Mouse (Mus musculus) liver, embryonic 14.5 days (tissue): ENCODE results near the gene Pnpla2. TPM values are rescaled to one million over a fixed set of nuclear protein-coding genes. Genes with fewer than 3 reads are reported as not detected.

ENCODE experiments used
- ATAC-seq: fragments of 200-750 bp; cut with Nextera tagmentation; 2 replicates; pipeline ENCODE4 v1.8.0; 2017; ENCODE audit warnings: moderate number of reproducible peaks, mild to moderate bottlenecking, moderate library complexity; ENCODE audit not compliant: insufficient read depth
- DNase-seq, 3 experiments: peaks; one replicate each; pipeline ENCODE4 v3.0.0-alpha.2; 2012 to 2013; ENCODE audit warnings: low read depth in 3 of 3, low spot score in 3 of 3
- H3K27ac ChIP-seq: fragments of 300-500 bp; sonication (generic); 2 replicates; pipeline ENCODE4 v1.5.1; 2014; ENCODE audit warnings: moderate library complexity, mild to moderate bottlenecking, control low read depth, inconsistent platforms
- H3K27me3 ChIP-seq: fragments of 300-500 bp; sonication (generic); 2 replicates; pipeline ENCODE4 v1.6.1; 2014; ENCODE audit warnings: mild to moderate bottlenecking, low read length, moderate library complexity; ENCODE audit not compliant: control insufficient read depth, insufficient read depth
- H3K36me3 ChIP-seq: fragments of 300-500 bp; sonication (generic); replicated peaks from 2 replicates; pipeline ENCODE4 v1.6.1; 2014; ENCODE audit warnings: low read depth; ENCODE audit not compliant: control insufficient read depth, insufficient read depth
- H3K4me1 ChIP-seq, 2 experiments: fragments of 200-500 bp in 1 of 2; fragments of 300-500 bp in 1 of 2; sonication (generic) in 1 of 2; replicated peaks; 2 replicates each; pipeline ENCODE4 v1.6.1; 2012 to 2014; ENCODE audit warnings: antibody characterized with exemption in 1 of 2, inconsistent platforms in 1 of 2, low read length in 1 of 2; ENCODE audit not compliant: control insufficient read depth in 2 of 2, insufficient read depth in 2 of 2
- H3K4me2 ChIP-seq: fragments of 300-500 bp; sonication (generic); 2 replicates; pipeline ENCODE4 v1.6.1; 2014; ENCODE audit warnings: low read depth, mild to moderate bottlenecking, control low read depth, moderate library complexity
- H3K4me3 ChIP-seq, 2 experiments: fragments of 200-500 bp in 1 of 2; fragments of 300-500 bp in 1 of 2; sonication (generic) in 1 of 2; 2 replicates each; pipeline ENCODE4 v1.5.1; 2012 to 2014; ENCODE audit warnings: low read depth in 2 of 2, low read length in 2 of 2, mild to moderate bottlenecking in 2 of 2, control low read depth in 1 of 2, inconsistent platforms in 1 of 2, moderate library complexity in 1 of 2; ENCODE audit not compliant: insufficient read depth in 1 of 2
- H3K9ac ChIP-seq: fragments of 300-500 bp; sonication (generic); replicated peaks from 2 replicates; pipeline ENCODE4 v1.6.1; 2014; ENCODE audit warnings: mild to moderate bottlenecking, control low read depth, moderate library complexity
- H3K9me3 ChIP-seq: fragments of 300-500 bp; sonication (generic); 2 replicates; pipeline ENCODE4 v1.6.1; 2016; ENCODE audit warnings: low read length, mixed read lengths; ENCODE audit not compliant: control insufficient read depth
- CTCF ChIP-seq: IDR thresholded peaks from 2 replicates; pipeline ENCODE4 v1.5.1; 2016; ENCODE audit warnings: antibody characterized with exemption, low read depth, control low read depth
- EP300 ChIP-seq: IDR thresholded peaks from 2 replicates; pipeline ENCODE4 v1.6.1; 2016; ENCODE audit warnings: antibody characterized with exemption, low read depth
- WGBS: fragments of 180-500 bp; shearing (Covaris S2); extraction: QIAGEN DNeasy Blood & Tissue Kit; methylation state at CpG from one replicate; pipeline ENCODE4 v1.1.7; 2014; ENCODE audit not compliant: insufficient replicate concordance; 5-methylcytosine and 5-hydroxymethylcytosine counted together
- polyA plus RNA-seq, 2 experiments: library from polyadenylated mRNA; depleted of rRNA in 1 of 2; stranded (reverse) in 1 of 2; unstranded in 1 of 2; fragments of >200 nt; fragmentation: Nextera tagmentation in 1 of 2; extraction: Ambion mirVana in 1 of 2; gene quantifications; 2 replicates each; pipeline versions ENCODE4 v1.2.1 to v1.2.3; 2012 to 2014

The Pnpla2 gene
- polyA plus RNA-seq, 2 experiments, result 6.7 to 9.4 TPM

GRCm38 (mm10) chr7:141433517-141434400 is 21.2 kb upstream of the Pnpla2 start:
- DNase-seq, result no peak
- H3K4me1 ChIP-seq, result peaks cover 8 to 24% of the 10 kb centered on the region in 2 experiments
- peak overlapping the region in 1 of 2 experiments; percentile 39; a peak in 1 of 4 replicates for H3K4me3 ChIP-seq

GRCm38 (mm10) chr7:141434464-141434863 is 20.5 kb upstream of the Pnpla2 start:
- H3K9me3 ChIP-seq, result no peaks in the 10 kb centered on the region
- WGBS, result 39% methylated on average over 8 of the region's 8 CpGs
- H3K4me2 ChIP-seq, result peak overlapping the region; percentile 86
- H3K27ac ChIP-seq, result no peak overlapping the region
- peak overlapping the region; percentile 34 to 39 for H3K4me3 ChIP-seq
- TF ChIP-seq CTCF (no peak), EP300 (no peak)
- ATAC-seq (no peak), DNase-seq (no peak)
- peaks cover 8 to 24% of the 10 kb centered on the region in 2 experiments for H3K4me1 ChIP-seq
- H3K9ac ChIP-seq, result no peak overlapping the region; the same call in 1 of the 2 replicates
- H3K27me3 ChIP-seq, result no peaks in the 10 kb centered on the region
- peaks cover 14% of the 10 kb centered on the region for H3K36me3 ChIP-seq

More at GRCm38 (mm10) chr7:141433517-141434400, 21.2 kb upstream of the Pnpla2 start:
- 79% methylated on average over 15 of the region's 15 CpGs for WGBS
- Histone ChIP-seq H3K9me3 (no peaks in the 10 kb centered on the region), H3K36me3 (peaks cover 8% of the 10 kb centered on the region), H3K27me3 (no peaks in the 10 kb centered on the region), H3K9ac (no peak overlapping the region), H3K27ac (no peak overlapping the region), H3K4me2 (peak overlapping the region; percentile 86)
- no peak for ATAC-seq
- TF ChIP-seq EP300 (no peak), CTCF (no peak)

GRCm38 (mm10) chr7:141435129-141435855 is 19.7 kb upstream of the Pnpla2 start:
- H3K4me2 ChIP-seq, result peak overlapping the region; percentile 86
- H3K36me3 ChIP-seq, result peaks cover 22% of the 10 kb centered on the region
- peak; percentile 63 for ATAC-seq
- TF ChIP-seq EP300 (no peak), CTCF (no peak)
- 0 out of 2 replicates have a peak overlapping the region, but pooled peaks have one; percentile 6 for H3K27ac ChIP-seq
- no peaks in the 10 kb centered on the region for H3K27me3 ChIP-seq
- WGBS, result 3% methylated on average over 17 of the region's 17 CpGs
- peaks cover 8 to 24% of the 10 kb centered on the region in 2 experiments for H3K4me1 ChIP-seq
- peak; percentile 73 to 77 (median 76) for DNase-seq
- H3K9me3 ChIP-seq, result no peaks in the 10 kb centered on the region
- H3K4me3 ChIP-seq, result peak overlapping the region; percentile 34 to 39
- peak overlapping the region; percentile 14 for H3K9ac ChIP-seq

DNA sequence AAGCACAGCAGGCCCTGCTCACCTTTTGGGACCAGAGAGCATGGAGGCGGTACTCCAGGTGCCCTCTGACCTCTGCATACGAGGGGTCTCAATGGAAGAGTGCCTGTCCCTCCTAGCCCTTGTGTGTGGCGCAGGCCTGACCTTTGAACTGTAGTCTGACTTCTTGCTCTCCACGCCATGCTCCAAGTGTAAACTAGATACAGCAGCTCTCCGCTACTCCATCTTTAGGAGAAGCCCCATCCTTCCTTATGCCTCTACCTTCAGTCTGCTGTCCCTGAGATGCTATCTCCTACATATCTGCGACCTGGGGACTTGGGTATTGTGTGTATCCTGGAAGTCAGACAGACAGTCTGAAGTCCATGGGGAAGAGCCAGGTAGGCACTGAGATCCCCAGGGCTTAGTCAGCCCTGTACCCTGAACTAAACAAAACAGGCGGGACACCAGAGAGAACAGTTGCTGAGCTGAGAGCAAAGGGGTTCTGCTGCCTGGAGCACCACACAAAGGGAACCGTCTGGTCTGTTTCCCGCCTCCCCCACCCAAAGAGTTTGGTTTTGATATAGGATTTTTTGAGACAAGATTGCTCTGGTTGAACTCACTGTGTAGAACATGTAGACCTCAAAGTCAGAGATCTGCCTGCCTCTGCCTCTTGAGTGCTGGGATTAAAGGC is 19.0 kb upstream of the Pnpla2 start:
- DNase-seq (no peak), ATAC-seq (no peak)
- H3K36me3 ChIP-seq, result peaks cover 29% of the 10 kb centered on the region
- peaks cover 8 to 24% of the 10 kb centered on the region in 2 experiments for H3K4me1 ChIP-seq
- H3K9ac ChIP-seq, result no peak overlapping the region
- H3K27ac ChIP-seq, result 0 out of 2 replicates have a peak overlapping the region, but pooled peaks have one; percentile 6
- TF ChIP-seq EP300, result no peak
- no peak for TF ChIP-seq CTCF
- H3K4me3 ChIP-seq, result peak overlapping the region in 1 of 2 experiments; percentile 34; a peak in 1 of 4 replicates
- 65% methylated on average over 9 of the region's 9 CpGs for WGBS
- H3K9me3 ChIP-seq, result no peaks in the 10 kb centered on the region
- peak overlapping the region; percentile 86 for H3K4me2 ChIP-seq
- H3K27me3 ChIP-seq, result no peaks in the 10 kb centered on the region
